Mouse (Mus musculus): ENCODE data around the gene Adgrl4. TPM values are rescaled to one million over a fixed set of nuclear protein-coding genes. Genes with fewer than 3 reads are reported as not detected.

Gene Adgrl4
- total and polyA plus RNA-seq, 3 experiments, result not detected

DNA sequence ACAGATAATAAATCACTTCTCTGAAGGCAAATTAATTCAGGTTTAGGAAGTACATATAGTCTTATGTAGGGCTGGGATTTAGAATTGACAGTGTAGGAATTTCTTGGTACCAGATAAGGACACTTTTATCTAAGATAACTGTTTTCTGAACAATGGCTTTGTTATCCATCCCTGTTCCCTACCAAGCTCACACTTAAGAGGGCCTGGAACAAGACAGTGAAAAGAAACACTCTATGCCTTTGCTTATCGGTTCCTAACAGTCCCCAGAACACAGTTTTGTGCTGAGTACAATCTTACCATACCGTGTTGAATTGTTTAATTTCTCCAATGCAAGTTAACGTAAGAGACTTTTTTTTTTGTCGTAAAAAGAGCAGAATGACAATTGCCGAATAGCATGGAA, 677 bp downstream of the Adgrl4 start:
- H3K4me3 ChIP-seq (replicated peaks in 1 of 3; ENCODE audit: low read depth in 2 of 3, low read length in 2 of 3, poor library complexity in 1 of 3), result no peak overlapping the region
- in situ Hi-C loops (cut with MboI; ENCODE audit: low pct_ligation_motif_present, low pct_unique_long_range_greater_than_20kb, low sequenced_read_pairs) (no loop called here), dilution Hi-C loops (cut with MboI; ENCODE audit: extremely low pct_ligation_motif_present, extremely low pct_unique_long_range_greater_than_20kb, low sequenced_read_pairs) (no loop called here)
- no peak for TF ChIP-seq ZC3H11A (IDR thresholded peaks at IDR 0.05; ENCODE audit: low read depth, low read length)
- TF ChIP-seq CTCF (conservative IDR thresholded peaks at IDR 0.05 in 1 of 2, IDR thresholded peaks at IDR 0.05 in 1 of 2; ENCODE audit: low read depth in 2 of 2, low read length in 2 of 2), result no peak
- TF ChIP-seq KAT2A (IDR thresholded peaks at IDR 0.05; ENCODE audit: insufficient replicate concordance, low read length), result no peak
- no peak for TF ChIP-seq BHLHE40 (IDR thresholded peaks at IDR 0.05; ENCODE audit: low read depth, low read length)
- TF ChIP-seq USF1 (IDR thresholded peaks at IDR 0.05; ENCODE audit: low read depth, low read length), result no peak
- no peak for TF ChIP-seq TCF12 (IDR thresholded peaks at IDR 0.05; ENCODE audit: low read depth, low read length)
- TF ChIP-seq E2F4 (IDR thresholded peaks at IDR 0.05; ENCODE audit: insufficient replicate concordance, low read depth, low read length), result no peak
- TF ChIP-seq SIN3A (IDR thresholded peaks at IDR 0.05; ENCODE audit: low read length), result no peak
- TF ChIP-seq MAFK (IDR thresholded peaks at IDR 0.05; ENCODE audit: insufficient replicate concordance, low read length), result no peak
- no peak for TF ChIP-seq MEF2A (IDR thresholded peaks at IDR 0.05; ENCODE audit: borderline replicate concordance, low read depth, low read length)
- TF ChIP-seq ZMIZ1 (IDR thresholded peaks at IDR 0.05; ENCODE audit: low read depth, low read length), result no peak
- no peak for TF ChIP-seq PAX5 (IDR thresholded peaks at IDR 0.05; ENCODE audit: low read length)
- no peak for TF ChIP-seq POLR2AphosphoS2 (IDR thresholded peaks at IDR 0.05; ENCODE audit: low read depth, low read length)
- no peak for DNase-seq (ENCODE audit: extremely low read depth)
- H3K9ac ChIP-seq (ENCODE audit: insufficient read depth, low read depth), result no peak overlapping the region
- no peaks in the 10 kb centered on the region for H3K27me3 ChIP-seq (replicated peaks)
- no peak overlapping the region for H3K4me2 ChIP-seq (ENCODE audit: insufficient read depth, low read depth, poor library complexity, severe bottlenecking)
- no peaks in the 10 kb centered on the region for H3K4me1 ChIP-seq (ENCODE audit: control insufficient read depth in 1 of 2, insufficient read depth in 2 of 2)
- no peaks in the 10 kb centered on the region for H3K79me2 ChIP-seq (replicated peaks; ENCODE audit: control insufficient read depth, extremely low read depth, insufficient read depth, poor library complexity, severe bottlenecking)
- H3K27ac ChIP-seq (ENCODE audit: insufficient read depth, low read depth), result no peak overlapping the region
- H3K36me3 ChIP-seq (replicated peaks in 1 of 2; ENCODE audit: control insufficient read depth in 1 of 2, insufficient read depth in 1 of 2, low read length in 1 of 2), result no peaks in the 10 kb centered on the region
- H3K9me3 ChIP-seq (replicated peaks; ENCODE audit: low read length), result peaks cover 11% of the 10 kb centered on the region

DNA sequence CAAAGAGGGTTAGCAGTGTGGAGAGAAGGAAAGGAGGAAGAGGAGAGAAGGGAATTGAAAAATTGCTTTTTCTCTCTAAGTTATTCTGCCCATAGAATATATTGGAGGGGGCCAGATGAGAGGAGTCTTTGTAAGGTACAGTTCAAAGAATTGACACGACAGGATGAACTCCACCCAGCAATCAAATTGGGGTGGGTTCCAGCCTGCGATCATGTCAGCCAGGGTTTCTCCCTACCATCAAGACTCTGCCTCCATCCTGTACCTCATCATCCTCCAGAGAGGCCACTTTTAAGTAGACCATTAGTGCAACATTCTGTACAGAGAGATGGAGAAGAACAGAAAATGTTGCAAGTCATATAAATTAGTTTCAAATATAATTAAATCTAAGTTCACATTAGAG, 2.3 kb downstream of the Adgrl4 start:
- no peaks in the 10 kb centered on the region for H3K36me3 ChIP-seq (replicated peaks in 1 of 2; ENCODE audit: control insufficient read depth in 1 of 2, insufficient read depth in 1 of 2, low read length in 1 of 2)

More for the DNA sequence above, 2.3 kb downstream of the Adgrl4 start:
- TF ChIP-seq ETS1 (conservative IDR thresholded peaks at IDR 0.05; ENCODE audit: low read depth, low read length) (no peak), ZMIZ1 (IDR thresholded peaks at IDR 0.05; ENCODE audit: low read depth, low read length) (no peak), USF1 (IDR thresholded peaks at IDR 0.05; ENCODE audit: low read depth, low read length) (no peak), SIN3A (IDR thresholded peaks at IDR 0.05; ENCODE audit: low read length) (no peak), POLR2A (IDR thresholded peaks at IDR 0.05; ENCODE audit: low read depth, low read length) (no peak), CHD1 (IDR thresholded peaks at IDR 0.05; ENCODE audit: low read depth, low read length) (no peak), RAD21 (IDR thresholded peaks at IDR 0.05; ENCODE audit: low read depth, low read length) (no peak), ZNF384 (IDR thresholded peaks at IDR 0.05; ENCODE audit: low read depth, low read length) (no peak), JUND (conservative IDR thresholded peaks at IDR 0.05; ENCODE audit: low read depth, low read length) (no peak), MEF2A (IDR thresholded peaks at IDR 0.05; ENCODE audit: borderline replicate concordance, low read depth, low read length) (no peak), PAX5 (IDR thresholded peaks at IDR 0.05; ENCODE audit: low read length) (no peak), JUN (IDR thresholded peaks at IDR 0.05; ENCODE audit: insufficient read depth, low read depth, low read length) (no peak), USF2 (conservative IDR thresholded peaks at IDR 0.05; ENCODE audit: low read depth, low read length) (no peak), GABPA (IDR thresholded peaks at IDR 0.05; ENCODE audit: insufficient replicate concordance, low read depth, low read length) (no peak)
- Histone ChIP-seq H3K4me3 (replicated peaks in 1 of 3; ENCODE audit: low read depth in 2 of 3, low read length in 2 of 3, poor library complexity in 1 of 3) (no peak overlapping the region), H3K27ac (ENCODE audit: insufficient read depth, low read depth) (no peak overlapping the region), H3K9ac (ENCODE audit: insufficient read depth, low read depth) (no peak overlapping the region), H3K9me3 (replicated peaks; ENCODE audit: low read length) (peaks cover 11% of the 10 kb centered on the region), H3K4me1 (ENCODE audit: control insufficient read depth in 1 of 2, insufficient read depth in 2 of 2) (no peaks in the 10 kb centered on the region), H3K79me2 (replicated peaks; ENCODE audit: control insufficient read depth, extremely low read depth, insufficient read depth, poor library complexity, severe bottlenecking) (no peaks in the 10 kb centered on the region), H3K4me2 (ENCODE audit: insufficient read depth, low read depth, poor library complexity, severe bottlenecking) (no peak overlapping the region), H3K27me3 (replicated peaks) (no peaks in the 10 kb centered on the region)
- in situ Hi-C loops (cut with MboI; ENCODE audit: low pct_ligation_motif_present, low pct_unique_long_range_greater_than_20kb, low sequenced_read_pairs), result loop anchor here (10.0 kb wide), 1 partner anchor 115 kb away; no protein-coding TSS in a partner anchor
- no peak for DNase-seq (ENCODE audit: extremely low read depth)
- dilution Hi-C loops (cut with MboI; ENCODE audit: extremely low pct_ligation_motif_present, extremely low pct_unique_long_range_greater_than_20kb, low sequenced_read_pairs), result no loop called here

Measured in CH12.LX (cell line).